Mouse (Mus musculus) gastrocnemius, adult 2 months (tissue): ENCODE measurements around the gene Crcp. TPM values are rescaled to one million over a fixed set of nuclear protein-coding genes. Genes with fewer than 3 reads are reported as not detected.
"Not testable (repeated sequence)": the region's sequence is repeated elsewhere in the genome, so short reads cannot be mapped to it uniquely, and the experiment has no call there.

Experiments used
- DNase-seq: peaks from one replicate; pipeline ENCODE4 v3.0.0; 2022
- H3K27ac ChIP-seq: fragments of 200-600 bp; 2 replicates; pipeline ENCODE4 v1.8.1; 2022; ENCODE audit warnings: mild to moderate bottlenecking
- H3K4me3 ChIP-seq: fragments of 200-600 bp; 2 replicates; pipeline ENCODE4 v1.8.1; 2022; ENCODE audit warnings: mild to moderate bottlenecking, moderate library complexity
- CTCF ChIP-seq: fragments of 200-600 bp; IDR thresholded peaks from 2 replicates; pipeline ENCODE4 v1.8.1; 2022; ENCODE audit warnings: antibody characterized with exemption, mild to moderate bottlenecking, moderate library complexity
- intact Hi-C: fragments of 180-260 bp; cut with DNase I; formaldehyde crosslinking; loops from one replicate; pipeline ENCODE4 v1.15.1; 2025
- total RNA-seq, 2 experiments: library from RNA; stranded (reverse); gene quantifications; 2 replicates each; pipeline ENCODE4 v1.2.3; 2021

The Crcp gene
- total RNA-seq, 2 experiments from 2014 or later = 18.7 to 19.3 TPM

DNA sequence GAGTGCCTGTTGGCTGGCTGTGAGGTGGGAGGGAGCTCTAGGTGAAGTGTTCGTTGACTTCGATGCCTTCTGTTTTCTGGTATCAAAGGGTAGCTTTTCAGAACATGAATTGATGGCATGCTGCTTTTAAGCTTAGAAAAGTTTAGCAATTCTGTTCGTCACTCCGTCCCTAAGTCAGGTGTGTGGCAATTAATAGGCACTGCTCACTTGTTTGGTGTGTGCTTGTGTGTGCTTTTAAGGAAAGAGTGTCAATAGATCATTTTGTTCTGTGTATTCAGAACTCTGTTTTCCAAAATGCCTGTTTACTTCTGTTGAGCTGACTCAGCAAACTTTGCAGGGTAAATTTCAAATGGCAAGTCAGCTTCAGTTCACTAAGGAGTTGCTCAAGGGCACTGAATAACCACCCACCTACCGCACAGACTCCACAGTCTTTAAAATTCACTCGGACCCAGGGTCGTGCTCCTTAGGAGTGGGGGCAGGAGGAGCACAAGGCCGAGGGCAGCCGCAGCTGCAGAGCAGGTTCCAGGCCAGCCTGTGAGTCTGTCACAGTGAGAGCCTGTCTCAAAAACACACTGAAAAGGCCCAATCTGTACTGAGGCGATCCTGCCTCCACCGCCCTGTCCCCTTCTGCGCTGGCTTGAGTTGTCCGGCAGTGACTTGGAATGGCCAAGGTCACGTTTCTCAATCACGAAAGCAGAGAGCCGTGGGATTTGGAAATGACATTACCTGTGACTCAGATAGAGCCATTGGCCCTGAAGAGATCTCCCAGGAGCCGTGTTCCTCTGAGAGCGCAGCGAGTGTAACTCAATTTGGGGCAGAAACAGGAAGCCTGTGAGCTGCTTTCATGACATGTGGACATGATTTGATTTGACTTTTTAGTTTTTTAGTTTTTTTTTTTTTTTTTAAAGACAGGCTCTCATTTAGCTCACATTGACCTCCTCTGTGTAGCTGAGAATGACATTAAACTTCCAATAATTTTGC, 2.6 kb downstream of the Crcp start:
- no peak for DNase-seq
- Histone ChIP-seq H3K4me3 (no peak overlapping the region), H3K27ac (no peak overlapping the region)
- intact Hi-C loops = no loop called here
- TF ChIP-seq CTCF = no peak

DNA sequence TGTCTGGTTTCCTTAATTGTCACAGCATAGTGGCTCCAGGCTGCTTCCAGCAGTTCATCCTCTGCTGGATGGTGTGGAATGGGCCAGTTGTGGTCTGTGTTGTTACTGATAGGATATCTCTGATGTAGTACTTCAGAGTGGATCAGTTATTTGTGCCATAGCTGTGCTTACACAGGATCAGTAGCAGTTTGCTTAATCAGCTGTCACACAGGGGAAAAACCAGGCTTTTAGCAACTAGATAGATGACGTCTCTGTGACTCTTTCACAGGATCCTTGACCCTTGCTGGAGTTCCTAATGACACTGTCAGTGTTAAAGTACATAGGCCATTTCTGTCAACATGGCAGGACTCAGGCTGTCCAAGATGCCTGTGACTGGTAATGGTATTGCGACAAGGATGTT, 4.8 kb downstream of the Crcp start:
- no peak for TF ChIP-seq CTCF
- no peak for DNase-seq
- intact Hi-C loops = no loop called here

DNA sequence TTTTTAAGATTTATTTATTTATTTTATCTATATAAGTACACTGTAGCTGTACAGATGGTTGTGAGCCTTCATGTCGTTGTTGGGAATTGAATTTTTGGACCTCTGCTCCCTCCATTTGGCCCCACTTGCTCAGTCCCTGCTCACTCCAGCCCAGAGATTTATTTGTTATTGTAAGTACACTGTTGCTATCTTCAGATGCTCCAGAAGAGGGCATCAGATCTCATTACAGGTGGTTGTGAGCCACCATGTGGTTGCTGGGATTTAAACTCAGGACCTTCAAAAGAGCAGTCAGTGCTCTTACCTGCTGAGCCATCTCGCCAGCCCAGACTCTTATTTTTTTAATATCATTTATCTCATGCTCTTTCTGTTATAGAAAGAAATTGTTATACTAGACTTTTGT, 7.2 kb downstream of the Crcp start:
- DNase-seq, H3K4me3 ChIP-seq, H3K27ac ChIP-seq: not testable (repeated sequence)
- TF ChIP-seq CTCF = peak; percentile 34; the same call in 1 of the 2 replicates
- intact Hi-C loops = loop anchor here (5.0 kb wide), 1 partner anchor 39 kb away; no protein-coding TSS in a partner anchor

More for the DNA sequence above, 4.8 kb downstream of the Crcp start:
- no peak overlapping the region for H3K27ac ChIP-seq
- no peak overlapping the region for H3K4me3 ChIP-seq

DNA sequence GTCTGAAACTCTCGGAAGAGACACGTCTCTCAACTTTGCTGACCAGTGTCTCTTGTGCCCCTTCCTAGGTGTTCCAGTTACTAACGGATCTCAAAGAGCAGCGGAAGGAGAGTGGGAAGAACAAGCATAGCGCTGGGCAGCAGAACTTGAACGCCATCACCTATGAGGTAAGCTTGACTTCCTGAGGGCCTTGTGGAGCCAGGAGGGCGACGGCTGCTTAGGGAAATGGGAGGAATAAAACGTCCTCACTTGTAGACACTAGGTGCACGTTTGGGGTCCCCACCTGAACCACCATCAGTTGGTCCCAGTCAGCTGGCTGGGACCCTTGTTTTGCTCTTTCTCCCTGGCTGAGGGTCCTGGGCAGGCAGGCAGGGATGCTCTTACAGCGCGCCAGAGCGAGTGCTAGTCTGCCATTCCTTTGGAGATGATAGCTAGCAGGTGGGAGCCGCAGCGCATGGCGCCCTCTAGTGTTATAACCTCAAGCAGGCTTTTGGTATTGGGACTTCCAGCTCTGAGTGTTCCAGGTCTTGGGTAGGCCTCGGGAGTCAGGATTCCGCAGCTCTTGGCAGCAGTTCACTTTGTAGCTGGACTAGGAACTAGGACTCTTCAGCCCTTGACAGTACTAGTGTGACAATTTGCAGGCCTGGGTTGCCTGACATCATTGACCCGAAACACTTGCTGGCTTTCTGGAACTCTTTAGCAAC, 8.8 kb downstream of the Crcp start:
- intact Hi-C loops = loop anchor here (1.0 to 5.0 kb wide), 2 partner anchors 15 to 41 kb away; no protein-coding TSS in a partner anchor
- DNase-seq = peak; percentile 80
- TF ChIP-seq CTCF = peak; percentile 88
- Histone ChIP-seq H3K27ac (no peak overlapping the region), H3K4me3 (no peak overlapping the region)

DNA sequence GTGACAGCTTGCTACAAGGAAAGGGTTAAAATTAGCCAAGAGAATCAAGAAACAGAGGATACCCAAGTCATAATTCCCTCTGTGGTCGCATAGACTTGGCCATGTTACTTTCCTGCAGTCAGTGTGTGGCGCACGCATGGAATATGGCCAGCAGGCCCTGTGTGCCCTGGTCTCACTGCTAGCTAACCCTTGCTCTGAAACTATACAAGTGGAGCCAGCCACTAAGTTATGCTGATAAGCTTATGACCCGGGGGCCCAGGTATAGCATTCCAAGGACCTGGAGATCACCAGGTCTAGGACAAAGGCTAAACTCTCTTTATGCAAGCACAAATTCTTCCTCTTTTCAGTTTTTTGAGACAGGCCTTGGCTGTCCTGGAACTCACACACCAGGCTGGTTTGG, 11.7 kb downstream of the Crcp start:
- TF ChIP-seq CTCF = no peak
- intact Hi-C loops = no loop called here
- peak; percentile 11 for DNase-seq
- Histone ChIP-seq H3K4me3 (no peak overlapping the region), H3K27ac (no peak overlapping the region)

DNA sequence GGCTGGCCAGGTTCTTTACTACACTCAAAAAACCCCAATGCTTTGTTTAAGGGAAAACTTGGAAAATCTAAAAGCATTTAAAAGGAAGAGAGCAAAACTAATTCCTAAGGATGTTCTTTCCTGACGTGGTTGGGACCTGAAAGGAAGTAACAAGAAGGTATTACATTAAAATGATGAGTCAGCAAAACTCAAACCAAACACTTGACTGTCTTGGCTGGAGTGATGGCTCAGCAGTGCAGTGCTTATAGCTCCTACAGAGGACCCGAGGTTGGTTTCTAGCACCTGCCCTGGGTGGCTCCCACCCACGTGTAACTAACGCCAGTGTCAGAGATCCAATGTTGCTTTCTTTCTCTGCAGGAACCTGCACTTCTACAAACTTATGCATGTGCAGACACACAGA, 12.2 kb downstream of the Crcp start:
- no peak overlapping the region for H3K27ac ChIP-seq
- no peak overlapping the region for H3K4me3 ChIP-seq
- intact Hi-C loops = no loop called here
- no peak for DNase-seq
- TF ChIP-seq CTCF = no peak

DNA sequence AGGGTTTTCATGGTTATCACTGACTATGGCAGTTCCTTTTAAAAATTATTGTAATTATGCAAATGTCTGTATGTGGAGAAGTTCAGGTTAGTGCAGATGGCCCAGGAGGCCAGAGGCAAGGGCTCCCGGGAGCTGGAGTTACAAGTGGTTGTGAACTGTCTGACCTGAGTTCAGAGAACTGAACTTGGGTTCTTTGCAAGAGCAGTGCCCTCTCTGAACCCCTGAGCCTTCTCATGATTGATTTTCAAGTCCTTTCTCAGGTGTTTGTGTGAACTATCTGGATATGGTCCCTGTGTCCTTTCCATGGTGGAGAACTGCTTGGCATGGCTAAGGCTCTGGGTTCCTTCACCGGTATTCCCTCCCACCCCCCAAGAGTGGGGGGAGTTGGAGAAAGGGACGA, 14.7 kb downstream of the Crcp start:
- Histone ChIP-seq H3K4me3 (no peak overlapping the region), H3K27ac (peak overlapping the region; percentile 77)
- no peak for DNase-seq
- TF ChIP-seq CTCF = no peak
- intact Hi-C loops = loop anchor here (1.0 kb wide), 1 partner anchor 96 kb away; no protein-coding TSS in a partner anchor

DNA sequence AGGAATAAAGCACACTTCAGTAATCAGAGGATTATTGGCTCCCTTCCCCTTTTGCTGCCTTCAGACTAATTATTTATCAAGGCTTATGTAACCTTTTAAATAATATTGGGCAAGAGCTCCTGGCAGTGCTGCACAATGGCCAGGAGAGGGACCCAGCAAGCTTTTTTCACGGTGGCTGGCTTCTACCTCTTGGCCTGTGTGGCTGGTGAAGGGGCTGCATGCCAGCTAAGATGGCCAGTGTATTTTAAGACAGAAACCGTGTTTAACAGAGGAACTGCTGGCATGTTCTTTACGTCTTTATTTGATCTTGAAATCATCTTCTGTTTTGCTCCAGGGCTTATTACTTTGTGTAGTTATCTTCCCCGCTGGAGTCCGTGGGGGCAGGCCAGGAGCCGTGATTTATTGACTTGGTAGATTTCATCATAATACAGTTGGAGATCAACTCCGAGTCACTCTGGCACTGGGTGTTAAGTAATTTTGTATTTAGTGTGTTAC, 15.2 kb downstream of the Crcp start:
- intact Hi-C loops = loop anchor here (1.0 kb wide), 1 partner anchor 95 kb away; no protein-coding TSS in a partner anchor
- peak; percentile 91 for TF ChIP-seq CTCF
- peak overlapping the region; percentile 77 for H3K27ac ChIP-seq
- peak overlapping the region; percentile 43 for H3K4me3 ChIP-seq
- peak; percentile 83 for DNase-seq

DNA sequence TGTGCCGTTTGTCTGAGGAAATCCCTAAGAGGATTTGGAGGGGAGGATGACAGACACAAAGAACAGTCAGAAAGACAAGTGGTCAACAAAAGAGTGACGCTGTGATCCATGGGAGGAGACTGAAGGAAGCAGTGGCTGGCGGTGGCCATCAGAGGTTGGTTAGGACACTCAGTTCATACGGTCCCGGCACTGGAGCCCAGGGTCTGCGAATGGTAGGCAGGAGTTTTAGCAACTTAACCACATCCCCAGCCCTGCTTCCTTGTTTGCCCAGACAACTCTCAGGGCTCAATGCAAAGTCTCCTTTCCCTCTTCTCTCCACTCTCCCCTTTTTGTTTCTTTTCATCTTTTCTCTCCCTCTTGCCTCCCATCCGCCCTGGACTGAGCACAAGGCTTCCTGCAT, 17.0 kb downstream of the Crcp start:
- no peak for TF ChIP-seq CTCF

DNA sequence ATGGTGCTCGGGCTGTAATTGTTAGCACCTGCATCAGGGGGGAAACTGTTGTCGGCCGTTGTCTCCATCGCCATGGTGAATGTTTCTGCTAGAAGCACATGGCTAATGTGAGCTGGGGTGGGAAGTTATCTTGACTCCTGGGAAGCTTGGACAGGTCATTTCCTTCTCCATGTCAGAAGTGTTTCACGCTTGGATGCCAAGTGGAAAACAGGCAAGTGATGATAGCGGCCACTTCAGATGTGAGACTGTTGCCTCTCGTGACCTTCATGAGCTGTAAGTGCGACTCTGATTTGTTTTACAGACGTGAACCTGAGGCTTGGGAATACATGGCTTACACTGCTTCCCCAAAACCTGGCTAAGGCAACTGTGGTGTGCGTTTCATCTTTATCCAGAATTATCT, 17.5 kb downstream of the Crcp start:
- intact Hi-C loops = no loop called here
- peak overlapping the region; percentile 31; the same call in 1 of the 2 replicates for H3K27ac ChIP-seq
- no peak for DNase-seq
- no peak for TF ChIP-seq CTCF
- H3K4me3 ChIP-seq = no peak overlapping the region

More for the DNA sequence above, 17.0 kb downstream of the Crcp start:
- intact Hi-C loops = no loop called here
- Histone ChIP-seq H3K4me3 (no peak overlapping the region), H3K27ac (peak overlapping the region; percentile 31; the same call in 1 of the 2 replicates)
- no peak for DNase-seq

DNA sequence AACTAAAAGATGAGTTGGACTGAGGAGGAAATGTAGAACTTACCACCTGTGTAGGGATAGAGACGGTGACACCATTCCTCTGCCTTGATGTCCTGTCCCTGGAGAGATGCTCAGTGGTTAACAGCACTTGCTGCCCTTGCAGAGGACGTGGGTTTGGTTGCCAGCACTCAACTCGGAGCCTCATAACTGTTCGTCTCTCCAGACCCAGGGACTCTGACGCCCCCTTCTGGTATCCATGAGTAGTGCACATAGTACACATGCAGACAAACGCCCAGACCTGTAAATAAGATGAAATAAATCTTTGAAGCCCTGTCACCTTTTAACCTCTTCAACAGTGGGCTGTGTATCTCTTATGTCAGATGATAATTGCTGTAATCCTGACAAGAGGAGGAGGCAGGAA, 17.9 kb downstream of the Crcp start:
- Histone ChIP-seq H3K4me3 (no peak overlapping the region), H3K27ac (no peak overlapping the region)
- TF ChIP-seq CTCF = peak; percentile 32; the same call in 1 of the 2 replicates
- no peak for DNase-seq
- intact Hi-C loops = no loop called here

DNA sequence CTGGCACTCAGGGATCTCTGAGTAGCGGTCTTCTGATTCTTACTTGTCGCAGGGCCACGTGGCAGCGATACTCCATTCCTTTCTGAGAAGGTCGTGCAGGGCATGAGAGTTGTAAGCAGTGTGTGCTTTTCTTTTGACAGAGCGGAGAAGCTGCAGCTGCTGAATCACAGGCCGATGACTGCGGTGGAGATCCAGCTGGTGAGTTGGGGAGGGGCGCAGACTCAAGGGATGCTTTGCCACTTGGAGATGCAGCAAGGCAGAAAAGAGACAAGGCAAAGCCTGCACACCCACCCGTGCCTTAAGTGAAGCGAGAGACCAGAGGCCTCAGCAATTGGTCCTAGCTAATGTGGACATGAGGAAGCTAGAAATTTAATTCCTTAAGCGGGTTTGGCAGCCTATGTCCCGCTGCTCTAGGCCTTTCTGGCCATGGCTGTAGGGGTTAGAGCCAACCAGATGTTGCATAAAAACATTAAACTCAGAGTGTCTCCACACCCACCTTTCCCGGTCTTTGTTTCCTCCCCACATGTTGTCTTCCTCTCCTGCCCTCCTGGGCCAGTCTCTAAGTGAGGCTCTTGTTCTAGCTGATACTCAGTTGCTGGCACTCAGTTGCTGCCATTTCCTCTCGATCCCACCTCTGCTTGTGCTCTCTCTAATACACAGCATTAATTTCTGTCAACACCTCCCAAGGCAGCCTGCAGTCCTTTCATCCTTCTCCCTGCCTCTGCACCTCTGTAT, 19.9 kb downstream of the Crcp start:
- peak overlapping the region; percentile 79 for H3K27ac ChIP-seq
- TF ChIP-seq CTCF = no peak
- intact Hi-C loops = no loop called here

More for the DNA sequence above, 19.9 kb downstream of the Crcp start:
- peak; percentile 60 for DNase-seq
- no peak overlapping the region for H3K4me3 ChIP-seq
